Mouse (Mus musculus) regulatory T cell (primary cell): ENCODE data around the gene Tpst1.

ENCODE experiments used
- in situ Hi-C: fragments of 300-600 bp; cut with MboI, MseI; formaldehyde crosslinking; loops from one replicate; pipeline ENCODE4 v1.15.1; 2025; ENCODE audit warnings: high pct_unique_total_duplicates

Tpst1 gene

GRCm38 (mm10) chr5:130052955-130053354 lies 20.2 kb upstream of the Tpst1 start:
- in situ Hi-C loops: no loop called here

GRCm38 (mm10) chr5:130055688-130056087 lies 17.4 kb upstream of the Tpst1 start:
- in situ Hi-C loops: no loop called here

- in situ Hi-C loops: no loop called here
Observed at GRCm38 (mm10) chr5:130056303-130056702, 16.8 kb upstream of the Tpst1 start.

- in situ Hi-C loops: no loop called here
Observed at GRCm38 (mm10) chr5:130059413-130060328, 13.5 kb upstream of the Tpst1 start.

GRCm38 (mm10) chr5:130060329-130060665 lies 12.8 kb upstream of the Tpst1 start:
- in situ Hi-C loops: no loop called here

GRCm38 (mm10) chr5:130062096-130062495 lies 11.0 kb upstream of the Tpst1 start:
- in situ Hi-C loops: no loop called here

GRCm38 (mm10) chr5:130063760-130064159 lies 9.4 kb upstream of the Tpst1 start:
- in situ Hi-C loops: no loop called here

- in situ Hi-C loops: no loop called here
Observed at GRCm38 (mm10) chr5:130065579-130065978, 7.5 kb upstream of the Tpst1 start.

- in situ Hi-C loops: no loop called here
Observed at GRCm38 (mm10) chr5:130067841-130068264, 5.3 kb upstream of the Tpst1 start.

- in situ Hi-C loops: no loop called here
Observed at GRCm38 (mm10) chr5:130074491-130074890, 1.4 kb downstream of the Tpst1 start.

GRCm38 (mm10) chr5:130076396-130076795 lies 3.3 kb downstream of the Tpst1 start:
- in situ Hi-C loops: loop anchor here (25.0 kb wide), 1 partner anchor 889 kb away; no protein-coding TSS in a partner anchor

GRCm38 (mm10) chr5:130078096-130078833 lies 5.1 kb downstream of the Tpst1 start:
- in situ Hi-C loops: loop anchor here (25.0 kb wide), 1 partner anchor 891 kb away; no protein-coding TSS in a partner anchor

GRCm38 (mm10) chr5:130078834-130079156 lies 5.7 kb downstream of the Tpst1 start:
- in situ Hi-C loops: loop anchor here (25.0 kb wide), 1 partner anchor 891 kb away; no protein-coding TSS in a partner anchor

GRCm38 (mm10) chr5:130079202-130080050 lies 6.3 kb downstream of the Tpst1 start:
- in situ Hi-C loops: loop anchor here (25.0 kb wide), 1 partner anchor 892 kb away; no protein-coding TSS in a partner anchor

GRCm38 (mm10) chr5:130080051-130080681 lies 7.0 kb downstream of the Tpst1 start:
- in situ Hi-C loops: loop anchor here (25.0 kb wide), 1 partner anchor 893 kb away; no protein-coding TSS in a partner anchor

- in situ Hi-C loops: loop anchor here (25.0 kb wide), 1 partner anchor 894 kb away; no protein-coding TSS in a partner anchor
Observed at GRCm38 (mm10) chr5:130081181-130081881, 8.2 kb downstream of the Tpst1 start.

GRCm38 (mm10) chr5:130082431-130082830 lies 9.3 kb downstream of the Tpst1 start:
- in situ Hi-C loops: loop anchor here (25.0 kb wide), 1 partner anchor 895 kb away; no protein-coding TSS in a partner anchor

GRCm38 (mm10) chr5:130084271-130084670 lies 11.1 kb downstream of the Tpst1 start:
- in situ Hi-C loops: loop anchor here (25.0 kb wide), 1 partner anchor 897 kb away; no protein-coding TSS in a partner anchor

GRCm38 (mm10) chr5:130088008-130088407 lies 14.9 kb downstream of the Tpst1 start:
- in situ Hi-C loops: loop anchor here (25.0 kb wide), 1 partner anchor 901 kb away; no protein-coding TSS in a partner anchor

GRCm38 (mm10) chr5:130088612-130089011 lies 15.5 kb downstream of the Tpst1 start:
- in situ Hi-C loops: loop anchor here (25.0 kb wide), 1 partner anchor 901 kb away; no protein-coding TSS in a partner anchor
